Comparison of ENCODE assay signal across 28 mouse cellular contexts in genomic region chr3:146659321-146659720, GRCm38 (mm10). TPM values are rescaled to one million over a fixed set of nuclear protein-coding genes. Genes with fewer than 3 reads are reported as not detected.
DNase-seq lines count a peak whose midpoint lies in the region; ATAC-seq lines count a peak whose summit lies in the region.
"Had no signal": no experiment of that assay in that cellular context is flagged by ENCODE, and none has a peak within 500 bp of the region (broad histone marks: within the 10 kb centered on the region; RNA-seq: fewer than 3 reads in every experiment).

No protein-coding gene starts in this region.

- no peak overlapping the region for H3K27ac ChIP-seq in heart, embryonic 11.5 days (ENCODE audit: low read depth, low read length)
- H3K27ac ChIP-seq in embryonic facial prominence, embryonic 10.5 days (replicated peaks) = no peak overlapping the region
- H3K27ac ChIP-seq: heart, adult 2 months; hindbrain, embryonic 10.5 days; limb, embryonic 10.5 days; midbrain, embryonic 10.5 days had no signal

- 86% methylated on average over 5 of the region's 5 CpGs for WGBS in heart, embryonic 11.5 days (ENCODE audit: insufficient replicate concordance)
- 91% methylated on average over 5 of the region's 5 CpGs for WGBS in embryonic facial prominence, embryonic 10.5 days

- no peak overlapping the region for H3K9ac ChIP-seq in heart, embryonic 11.5 days (ENCODE audit: low read depth, low read length)
- H3K9ac ChIP-seq: forebrain, postnatal 0 days; liver, postnatal 0 days had no signal

- no peaks in the 10 kb centered on the region for H3K27me3 ChIP-seq in heart, embryonic 11.5 days (ENCODE audit: control insufficient read depth, insufficient read depth, low read length)
- H3K27me3 ChIP-seq in embryonic facial prominence, embryonic 10.5 days (replicated peaks; ENCODE audit: low read depth, poor library complexity, severe bottlenecking) = no peaks in the 10 kb centered on the region

- ATAC-seq in heart, embryonic 11.5 days (replicated peaks; ENCODE audit: insufficient number of reproducible peaks, low FRiP score, low TSS enrichment) = no peak
- ATAC-seq: forebrain, postnatal 0 days; inflammation-experienced regulatory T-cells, adult 6 months; liver, postnatal 0 days had no signal

- H3K4me2 ChIP-seq in heart, embryonic 11.5 days = no peak overlapping the region

- DNase-seq in adrenal gland, adult (ENCODE audit: inconsistent age in 2 of 2, low spot score in 1 of 2) = peak; percentile 42 to 76
- DNase-seq in adrenal gland, postnatal 4 days (ENCODE audit: low spot score in 2 of 2) = no peak
- DNase-seq in heart, adult 11 months = peak; percentile 86
- peak; percentile 37 for DNase-seq in cerebellum, adult 11 months
- peak; percentile 85 to 92 for DNase-seq in cerebellum, postnatal 10 days
- DNase-seq in embryonic facial prominence, embryonic 10.5 days (ENCODE audit: low spot score) = no peak
- DNase-seq in right cerebral cortex, postnatal 14 days = no peak
- DNase-seq: forebrain, postnatal 0 days; kidney, adult 8-10 months; kidney, postnatal 25 days; liver, postnatal 0 days; lung, postnatal 4 days; thymus, adult 2 months had no signal

- H3K36me3 ChIP-seq in heart, embryonic 11.5 days (ENCODE audit: control insufficient read depth, insufficient read depth, low read length) = no peaks in the 10 kb centered on the region
- no peaks in the 10 kb centered on the region for H3K36me3 ChIP-seq in embryonic facial prominence, embryonic 10.5 days (replicated peaks)
- H3K36me3 ChIP-seq: hindbrain, embryonic 10.5 days; limb, embryonic 10.5 days; midbrain, embryonic 10.5 days had no signal

- no peaks in the 10 kb centered on the region for H3K9me3 ChIP-seq in heart, embryonic 11.5 days (replicated peaks; ENCODE audit: control insufficient read depth, low read length)
- no peaks in the 10 kb centered on the region for H3K9me3 ChIP-seq in embryonic facial prominence, embryonic 10.5 days
- H3K9me3 ChIP-seq: hindbrain, embryonic 10.5 days; limb, embryonic 10.5 days; midbrain, embryonic 10.5 days had no signal

- peaks cover 3% of the 10 kb centered on the region for H3K4me1 ChIP-seq in heart, embryonic 11.5 days (ENCODE audit: control insufficient read depth, insufficient read depth, low read length)
- peaks cover 7% of the 10 kb centered on the region; the same call in 1 of the 2 replicates for H3K4me1 ChIP-seq in embryonic facial prominence, embryonic 10.5 days
- H3K4me1 ChIP-seq: limb, embryonic 10.5 days; midbrain, embryonic 10.5 days had no signal

- H3K4me3 ChIP-seq in heart, embryonic 11.5 days (ENCODE audit: low read depth, low read length) = no peak overlapping the region
- no peak overlapping the region for H3K4me3 ChIP-seq in embryonic facial prominence, embryonic 10.5 days
- H3K4me3 ChIP-seq: heart, adult 2 months; hindbrain, embryonic 10.5 days; limb, embryonic 10.5 days; midbrain, embryonic 10.5 days had no signal

RNA-seq across cellular contexts. Expression of gene 4930503B20Rik, which starts 8.2 kb away (rescaled TPM):
- total RNA-seq in adrenal gland, postnatal 4 days (2021) = not detected
- polyA plus RNA-seq in heart, embryonic 11.5 days (2014; fragmentation: Nextera tagmentation; extraction: Ambion mirVana) = not detected in 2 replicates
- polyA plus RNA-seq in embryonic facial prominence, embryonic 10.5 days (2016; fragmentation: Nextera tagmentation; extraction: Ambion mirVana) = not detected in 2 replicates
- total RNA-seq: forebrain, postnatal 0 days; gastrocnemius, adult 8-10 months; heart, adult 2 months; liver, adult 2 months; midbrain, postnatal 0 days had no signal
- polyA plus RNA-seq: embryonic facial prominence, embryonic 14.5 days; hindbrain, embryonic 10.5 days; inflammation-experienced regulatory T-cells, adult 6 months; limb, embryonic 10.5 days; liver, adult 2 months; liver, postnatal 0 days; midbrain, embryonic 10.5 days; midbrain, postnatal 0 days; stomach, embryonic 16.5 days had no signal

RNA-seq across cellular contexts. Expression of gene Samd13, which starts 26.1 kb away (rescaled TPM):
- 1 to 10 TPM; 1.5 TPM for total RNA-seq in adrenal gland, postnatal 4 days (2021)
- 1.2 and 1.7 TPM in 2 replicates for polyA plus RNA-seq in heart, embryonic 11.5 days (2014; fragmentation: Nextera tagmentation; extraction: Ambion mirVana)
- 0.55 and 0.92 TPM in 2 replicates for polyA plus RNA-seq in embryonic facial prominence, embryonic 10.5 days (2016; fragmentation: Nextera tagmentation; extraction: Ambion mirVana)
- total RNA-seq: liver, adult 2 months; neutrophil, adult 5-6 weeks had no signal
- polyA plus RNA-seq: liver, adult 2 months; liver, postnatal 0 days; thymus, adult 2 months had no signal

RNA-seq across cellular contexts. Expression of gene Dnase2b, which starts 43.9 kb away (rescaled TPM):
- total RNA-seq in adrenal gland, postnatal 4 days (2021) = under 1 TPM in 1 of 2 experiments, not detected in 1; 0.54 TPM
- polyA plus RNA-seq in heart, embryonic 11.5 days (2014; fragmentation: Nextera tagmentation; extraction: Ambion mirVana) = not detected in 2 replicates
- polyA plus RNA-seq in embryonic facial prominence, embryonic 10.5 days (2016; fragmentation: Nextera tagmentation; extraction: Ambion mirVana) = not detected in 2 replicates
- total RNA-seq: forebrain, postnatal 0 days; heart, adult 2 months; layer of hippocampus, adult 8-10 months; midbrain, postnatal 0 days; neutrophil, adult 5-6 weeks had no signal
- polyA plus RNA-seq: embryonic facial prominence, embryonic 14.5 days; forebrain, postnatal 0 days; heart, adult 2 months; heart, embryonic 16.5 days; hindbrain, embryonic 10.5 days; inflammation-experienced regulatory T-cells, adult 6 months; midbrain, embryonic 10.5 days; midbrain, postnatal 0 days; thymus, adult 2 months; urinary bladder, adult 2 months had no signal

Comparison
In these comparisons a context has a peak if more than half of its experiments do, and no peak if none do; other contexts are left out.
1. DNase-seq: peak in adrenal gland, adult (2 of 2), heart, adult 11 months (single experiment), cerebellum, adult 11 months (single experiment) and cerebellum, postnatal 10 days (2 of 2); none in adrenal gland, postnatal 4 days (0 of 2), embryonic facial prominence, embryonic 10.5 days (single experiment) and right cerebral cortex, postnatal 14 days (single experiment).